Mouse (Mus musculus) liver, adult 2 months (tissue): ENCODE measurements around the gene Chst5. TPM values are rescaled to one million over a fixed set of nuclear protein-coding genes. Genes with fewer than 3 reads are reported as not detected.

ENCODE experiments used
- DNase-seq: peaks from one replicate; pipeline ENCODE4 v3.0.0-alpha.2; 2011; ENCODE audit warnings: low read depth, low spot score; ENCODE audit errors: extremely low read depth
- H3K27ac ChIP-seq: fragments of 200-500 bp; replicated peaks from 2 replicates; pipeline ENCODE4 v1.5.1; 2012; ENCODE audit warnings: low read depth, mild to moderate bottlenecking, control low read depth, inconsistent platforms, low read length; ENCODE audit not compliant: insufficient read depth
- H3K27me3 ChIP-seq: fragments of 200-500 bp; 2 replicates; pipeline ENCODE4 v1.6.1; 2012; ENCODE audit warnings: mild to moderate bottlenecking, moderate library complexity, low read length, inconsistent platforms; ENCODE audit not compliant: control insufficient read depth, insufficient read depth
- H3K36me3 ChIP-seq: fragments of 200-500 bp; 2 replicates; pipeline ENCODE4 v1.6.1; 2012; ENCODE audit warnings: low read length, inconsistent platforms; ENCODE audit not compliant: control insufficient read depth, insufficient read depth
- H3K4me1 ChIP-seq: fragments of 200-500 bp; 2 replicates; pipeline ENCODE4 v1.6.1; 2011; ENCODE audit warnings: low read length; ENCODE audit not compliant: control insufficient read depth, insufficient read depth
- H3K4me3 ChIP-seq: fragments of 200-500 bp; 2 replicates; pipeline ENCODE4 v1.5.1; 2011; ENCODE audit warnings: low read depth, mild to moderate bottlenecking, control low read depth, low read length, moderate library complexity; ENCODE audit not compliant: insufficient read depth
- H3K79me2 ChIP-seq: fragments of 200-500 bp; 2 replicates; pipeline ENCODE4 v1.6.1; 2012; ENCODE audit warnings: inconsistent platforms, mild to moderate bottlenecking, low read length, moderate library complexity; ENCODE audit not compliant: control insufficient read depth, insufficient read depth
- H3K9ac ChIP-seq: fragments of 200-500 bp; 2 replicates; pipeline ENCODE4 v1.6.1; 2012; ENCODE audit warnings: low read depth, mild to moderate bottlenecking, control low read depth, inconsistent platforms, low read length
- CTCF ChIP-seq: fragments of 200-500 bp; IDR thresholded peaks from 2 replicates; pipeline ENCODE4 v1.5.1; 2011; ENCODE audit warnings: low read depth, low read length, control low read depth
- POLR2A ChIP-seq: fragments of 200-500 bp; IDR thresholded peaks from 2 replicates; pipeline ENCODE4 v1.6.1; 2011; ENCODE audit warnings: low read length, control low read depth; ENCODE audit not compliant: insufficient read depth; ENCODE audit errors: extremely low read depth
- WGBS: fragments of 180-500 bp; shearing (Covaris S2); methylation state at CpG from one replicate; pipeline ENCODE4 v1.1.7; 2018; 5-methylcytosine and 5-hydroxymethylcytosine counted together
- polyA plus RNA-seq: library from polyadenylated mRNA; depleted of rRNA; stranded (reverse); fragments of >200 nt; gene quantifications from 2 replicates; pipeline ENCODE4 v1.2.3, GENCODE M21; 2012; rRNA removed
- total RNA-seq: library from RNA; depleted of rRNA; stranded (reverse); fragments of >200 nt; gene quantifications from 2 replicates; pipeline ENCODE4 v1.2.3, GENCODE M21; 2014; rRNA removed

Chst5 gene
- total and polyA plus RNA-seq, 2 experiments, result not detected

- no peaks in the 10 kb centered on the region for H3K27me3 ChIP-seq
- WGBS, result 95% methylated on average over 6 of the region's 6 CpGs
- peaks cover 15% of the 10 kb centered on the region for H3K36me3 ChIP-seq
Measured at GRCm38 (mm10) chr8:111846746-111847145, 63.5 kb downstream of the Chst5 start.

More at GRCm38 (mm10) chr8:111846746-111847145, 63.5 kb downstream of the Chst5 start:
- Histone ChIP-seq H3K27ac (no peak overlapping the region), H3K4me3 (no peak overlapping the region), H3K79me2 (peaks cover 20% of the 10 kb centered on the region), H3K4me1 (no peaks in the 10 kb centered on the region), H3K9ac (no peak overlapping the region)
- DNase-seq, result no peak
- TF ChIP-seq POLR2A (no peak), CTCF (no peak)

Other genes with a start within 250 kb of the Chst5 start
- gene Ctrb1, start 219.4 kb downstream of the Chst5 start, total RNA-seq, result 50.9 and 134 TPM in 2 replicates
- gene Ctrb1, start 219.4 kb downstream of the Chst5 start, polyA plus RNA-seq, result 1.9 and 5.3 TPM in 2 replicates
- 11.3 and 18.0 TPM in 2 replicates for gene Bcar1, start 166.6 kb downstream of the Chst5 start, total RNA-seq
- gene Bcar1, start 166.6 kb downstream of the Chst5 start, polyA plus RNA-seq, result 41.2 and 53.2 TPM in 2 replicates
- gene Cfdp1, start 56.2 kb downstream of the Chst5 start, total RNA-seq, result 27.6 and 40.7 TPM in 2 replicates
- gene Cfdp1, start 56.2 kb downstream of the Chst5 start, polyA plus RNA-seq, result 3.8 and 4.6 TPM in 2 replicates
- 5.0 and 7.9 TPM in 2 replicates for gene Tmem170, start 33.7 kb downstream of the Chst5 start, total RNA-seq
- gene Tmem170, start 33.7 kb downstream of the Chst5 start, polyA plus RNA-seq, result 3.3 and 3.8 TPM in 2 replicates
- 0.09 and 0.20 TPM in 2 replicates for gene Tmem231, start 23.4 kb upstream of the Chst5 start, total RNA-seq
- gene Tmem231, start 23.4 kb upstream of the Chst5 start, polyA plus RNA-seq, result 0.17 and 0.24 TPM in 2 replicates
- gene Gabarapl2, start 30.3 kb upstream of the Chst5 start, total RNA-seq, result 39.5 and 42.6 TPM in 2 replicates
- 24.1 and 26.8 TPM in 2 replicates for gene Gabarapl2, start 30.3 kb upstream of the Chst5 start, polyA plus RNA-seq
- 2.8 TPM in 2 replicates for gene Adat1, start 81.9 kb upstream of the Chst5 start, total RNA-seq
- gene Adat1, start 81.9 kb upstream of the Chst5 start, polyA plus RNA-seq, result 2.1 and 2.7 TPM in 2 replicates
- gene Kars, start 100.9 kb upstream of the Chst5 start, total RNA-seq, result 50.9 and 53.3 TPM in 2 replicates
- 27.3 and 29.5 TPM in 2 replicates for gene Kars, start 100.9 kb upstream of the Chst5 start, polyA plus RNA-seq
- gene Terf2ip, start 101.0 kb upstream of the Chst5 start, total RNA-seq, result 4.9 and 5.2 TPM in 2 replicates
- gene Terf2ip, start 101.0 kb upstream of the Chst5 start, polyA plus RNA-seq, result 5.0 and 5.7 TPM in 2 replicates
- gene Gm6793, start 104.6 kb upstream of the Chst5 start, total RNA-seq, result not detected in 2 replicates
- not detected in 2 replicates for gene Gm6793, start 104.6 kb upstream of the Chst5 start, polyA plus RNA-seq